Mouse (Mus musculus) lung, embryonic 14.5 days (tissue): Measurements from ENCODE around the gene Rnase12. TPM values are rescaled to one million over a fixed set of nuclear protein-coding genes. Genes with fewer than 3 reads are reported as not detected.

Experiments
- ATAC-seq: fragments of 200-750 bp; cut with Nextera tagmentation; 2 replicates; pipeline ENCODE4 v1.8.0; 2017; ENCODE audit warnings: mild to moderate bottlenecking, moderate TSS enrichment, moderate library complexity; ENCODE audit not compliant: insufficient read depth
- DNase-seq: peaks from one replicate; pipeline ENCODE4 v3.0.0-alpha.2; 2015
- H3K27ac ChIP-seq: fragments of 300-500 bp; sonication (generic); 2 replicates; pipeline ENCODE4 v1.5.1; 2014; ENCODE audit warnings: low read depth, mild to moderate bottlenecking, moderate library complexity
- H3K27me3 ChIP-seq: fragments of 300-500 bp; sonication (generic); 2 replicates; pipeline ENCODE4 v1.6.1; 2014; ENCODE audit warnings: low read length, control low read depth; ENCODE audit not compliant: insufficient read depth
- H3K36me3 ChIP-seq: fragments of 300-500 bp; sonication (generic); 2 replicates; pipeline ENCODE4 v1.6.1; 2014; ENCODE audit warnings: control low read depth; ENCODE audit not compliant: insufficient read depth
- H3K4me1 ChIP-seq: fragments of 300-500 bp; sonication (generic); 2 replicates; pipeline ENCODE4 v1.6.1; 2014; ENCODE audit warnings: antibody characterized with exemption, control low read depth; ENCODE audit not compliant: insufficient read depth
- H3K4me2 ChIP-seq: fragments of 300-500 bp; sonication (generic); 2 replicates; pipeline ENCODE4 v1.6.1; 2014; ENCODE audit warnings: mild to moderate bottlenecking
- H3K4me3 ChIP-seq: fragments of 300-500 bp; sonication (generic); 2 replicates; pipeline ENCODE4 v1.5.1; 2014; ENCODE audit warnings: low read depth, low read length
- H3K9ac ChIP-seq: fragments of 300-500 bp; sonication (generic); 2 replicates; pipeline ENCODE4 v1.6.1; 2014
- H3K9me3 ChIP-seq: fragments of 300-500 bp; sonication (generic); 2 replicates; pipeline ENCODE4 v1.6.1; 2016; ENCODE audit warnings: low read depth, low read length, control low read depth
- CTCF ChIP-seq: IDR thresholded peaks from 2 replicates; pipeline ENCODE4 v1.5.1; 2016; ENCODE audit warnings: antibody characterized with exemption, low read depth
- WGBS: fragments of 180-500 bp; shearing (Covaris S2); extraction: QIAGEN DNeasy Blood & Tissue Kit; methylation state at CpG from one replicate; pipeline ENCODE4 v1.1.7; 2014; 5-methylcytosine and 5-hydroxymethylcytosine counted together
- polyA plus RNA-seq: library from polyadenylated mRNA; unstranded; fragments of >200 nt; fragmentation: Nextera tagmentation; extraction: Ambion mirVana; gene quantifications from 2 replicates; pipeline ENCODE4 v1.2.1, GENCODE M21; 2014

The Rnase12 gene
- polyA plus RNA-seq, 1 experiment from 2014 or later, result not detected

DNA sequence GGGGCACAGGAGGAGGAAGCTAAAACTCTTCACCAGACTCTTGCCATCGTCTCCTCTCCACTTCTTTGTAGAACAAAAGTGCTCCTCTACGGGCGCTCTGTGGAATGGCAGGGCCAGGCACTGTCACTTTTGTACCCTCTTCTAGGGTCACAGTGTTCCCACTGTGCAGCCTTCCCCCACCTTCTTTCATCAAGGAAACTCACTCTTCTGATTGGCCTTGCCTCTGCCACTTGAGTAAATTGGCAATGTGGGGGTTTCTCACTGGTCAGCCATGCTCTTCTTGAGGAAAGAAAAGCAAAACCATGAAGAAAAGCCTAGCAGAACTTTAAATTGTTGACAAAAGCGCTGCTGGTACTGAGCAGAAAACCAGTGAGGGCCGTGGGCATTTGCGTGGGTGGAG lies 15.7 kb downstream of the Rnase12 start, which contains the start of gene Rnase9:
Gene Rnase9, minus strand, starts transcription at position 101 of the 400 bp plus-strand sequence.
- no peak for TF ChIP-seq CTCF
- H3K4me3 ChIP-seq, result no peak within 1 kb of the TSS
- no peaks in the 10 kb centered on the region for H3K27me3 ChIP-seq
- WGBS, result 77% methylated on average over 6 of the region's 6 CpGs
- H3K36me3 ChIP-seq, result no peaks in the 10 kb centered on the region
- DNase-seq (no peak), ATAC-seq (no peak)
- H3K9ac ChIP-seq, result no peak within 1 kb of the TSS
- no peaks in the 10 kb centered on the region for H3K9me3 ChIP-seq
- H3K4me1 ChIP-seq, result no peaks in the 10 kb centered on the region
- no peak within 1 kb of the TSS for H3K4me2 ChIP-seq
- H3K27ac ChIP-seq, result no peak within 1 kb of the TSS

DNA sequence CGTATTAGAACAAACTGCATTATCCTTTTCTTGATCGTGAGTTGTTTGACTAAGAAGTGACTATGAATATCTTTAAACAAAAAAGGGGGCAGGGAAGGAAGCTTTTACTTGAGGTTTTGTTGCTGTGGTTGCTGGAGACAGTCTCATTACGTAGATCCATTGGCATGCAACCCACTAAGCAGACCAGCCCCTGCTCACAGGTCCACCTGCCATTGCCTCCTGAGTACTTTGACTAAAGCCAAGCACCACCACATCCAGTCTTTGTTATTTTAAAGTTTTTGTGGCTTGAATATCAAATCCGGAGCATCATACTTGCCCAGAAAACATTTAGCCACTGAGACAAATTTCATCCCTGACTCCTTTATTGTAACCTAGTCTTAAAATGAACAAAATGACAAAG lies 21.2 kb downstream of the Rnase12 start:
- no peak for DNase-seq
- Histone ChIP-seq H3K4me2 (no peak overlapping the region), H3K4me1 (no peaks in the 10 kb centered on the region), H3K9me3 (no peaks in the 10 kb centered on the region), H3K27ac (no peak overlapping the region), H3K4me3 (no peak overlapping the region), H3K9ac (no peak overlapping the region), H3K36me3 (no peaks in the 10 kb centered on the region), H3K27me3 (no peaks in the 10 kb centered on the region)
- no peak for ATAC-seq
- TF ChIP-seq CTCF, result no peak
- WGBS, result 81% methylated on average over 4 of the region's 4 CpGs

DNA sequence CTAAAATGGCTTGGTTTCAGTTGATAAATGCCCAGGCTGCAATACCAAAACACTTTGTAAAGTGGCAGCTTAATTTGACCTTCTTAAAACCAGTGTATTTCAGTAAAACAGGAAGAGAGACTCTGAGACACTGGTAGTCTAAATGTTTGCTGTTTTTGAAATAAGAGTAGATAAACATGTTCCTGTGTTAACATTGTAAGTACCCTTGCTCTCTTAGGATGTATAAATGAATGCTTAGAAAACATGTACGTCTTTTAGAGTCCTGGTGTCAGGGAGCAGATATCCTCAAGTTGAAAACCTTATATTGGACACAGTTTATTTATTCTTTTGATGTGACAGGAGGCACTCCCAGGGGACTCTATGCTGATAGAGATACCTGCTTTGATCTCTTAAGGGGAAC lies 22.3 kb downstream of the Rnase12 start:
- Histone ChIP-seq H3K4me1 (no peaks in the 10 kb centered on the region), H3K9me3 (no peaks in the 10 kb centered on the region), H3K36me3 (no peaks in the 10 kb centered on the region), H3K9ac (no peak overlapping the region), H3K4me3 (no peak overlapping the region), H3K4me2 (no peak overlapping the region), H3K27ac (no peak overlapping the region), H3K27me3 (no peaks in the 10 kb centered on the region)
- no peak for TF ChIP-seq CTCF
- DNase-seq, result no peak
- ATAC-seq, result no peak
- 24% methylated on average over 1 of the region's 1 CpGs for WGBS

DNA sequence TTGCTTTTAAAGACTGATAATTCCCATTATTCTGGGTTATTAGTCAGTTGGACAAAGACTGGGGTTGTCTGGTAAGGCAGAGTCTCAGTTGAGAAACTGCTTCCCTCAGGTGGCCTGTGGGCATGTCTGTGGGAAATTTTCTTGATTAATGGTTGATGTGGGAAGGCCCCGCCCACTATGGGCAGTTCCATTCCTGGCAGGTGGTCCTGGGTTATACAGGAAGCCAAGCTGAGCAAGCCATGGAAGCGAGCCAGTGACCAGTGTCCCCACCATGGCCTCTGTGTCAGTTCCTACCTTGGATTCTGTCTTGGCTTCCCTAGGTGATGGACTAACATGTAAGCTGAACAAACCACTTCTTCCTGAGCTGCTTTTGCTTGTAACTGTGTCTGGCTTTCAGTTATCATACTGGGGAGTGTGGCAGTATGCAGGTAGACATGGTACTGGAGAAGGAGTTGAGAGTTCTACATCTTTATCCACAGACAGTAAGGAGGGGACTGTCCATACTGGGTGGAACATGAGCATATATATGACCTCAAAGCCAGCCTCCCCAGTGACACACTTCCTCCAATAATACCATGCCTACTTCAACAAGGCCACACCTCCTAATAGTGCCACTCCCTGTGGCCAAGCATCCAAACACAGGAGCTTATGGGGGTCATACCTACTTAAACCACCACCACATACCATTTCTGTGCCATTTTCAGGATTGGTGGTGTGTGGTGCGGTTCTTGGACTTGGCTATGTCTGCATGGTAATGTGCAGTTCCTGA lies 29.9 kb downstream of the Rnase12 start:
- no peaks in the 10 kb centered on the region for H3K4me1 ChIP-seq
- no peaks in the 10 kb centered on the region for H3K27me3 ChIP-seq
- no peak overlapping the region for H3K27ac ChIP-seq
- H3K9ac ChIP-seq, result no peak overlapping the region
- H3K36me3 ChIP-seq, result no peaks in the 10 kb centered on the region
- H3K4me2 ChIP-seq, result no peak overlapping the region
- no peak overlapping the region for H3K4me3 ChIP-seq
- TF ChIP-seq CTCF, result no peak
- ATAC-seq (no peak), DNase-seq (no peak)
- no peaks in the 10 kb centered on the region for H3K9me3 ChIP-seq
- whole genome bisulfite sequencing, result 47% methylated on average over 3 of the region's 3 CpGs

DNA sequence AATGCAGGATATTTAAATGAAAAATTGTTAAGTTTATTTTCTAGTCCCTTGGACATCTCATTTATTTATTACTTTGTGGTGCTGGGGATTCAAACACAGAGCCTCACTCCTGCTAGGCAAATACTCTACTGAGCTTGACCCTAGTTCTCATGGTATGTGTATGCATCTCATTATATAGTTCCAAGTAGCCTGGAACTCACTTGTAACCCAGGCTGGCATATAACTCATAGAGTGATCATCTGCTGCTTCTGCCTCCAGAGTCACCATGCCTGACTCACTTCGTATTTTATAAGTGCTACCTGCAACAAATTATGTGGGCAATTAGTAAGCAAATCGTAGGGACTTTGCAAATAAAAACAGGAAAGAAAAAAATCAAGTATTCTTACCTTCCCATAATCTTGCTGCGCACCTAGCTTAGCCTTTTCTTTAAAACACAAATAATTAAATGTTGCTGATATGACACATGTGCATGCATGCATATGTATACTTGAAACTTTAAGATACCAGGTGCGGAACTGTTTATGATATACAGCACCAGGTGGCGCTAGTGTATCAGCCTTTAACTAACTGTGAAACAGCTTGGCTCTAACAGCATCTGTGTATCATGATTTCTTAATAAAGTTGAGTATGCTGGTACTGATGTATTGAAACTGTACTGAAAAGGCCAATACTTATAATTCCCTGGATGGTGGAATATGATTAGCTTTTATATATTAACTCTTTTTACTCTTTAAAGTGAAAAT lies 30.9 kb downstream of the Rnase12 start:
- H3K9ac ChIP-seq, result no peak overlapping the region
- peak; percentile 93 for DNase-seq
- no peaks in the 10 kb centered on the region for H3K27me3 ChIP-seq
- H3K4me2 ChIP-seq, result no peak overlapping the region
- H3K36me3 ChIP-seq, result no peaks in the 10 kb centered on the region
- H3K27ac ChIP-seq, result no peak overlapping the region
- no peaks in the 10 kb centered on the region for H3K4me1 ChIP-seq
- 31% methylated on average over 5 of the region's 5 CpGs for WGBS
- TF ChIP-seq CTCF, result peak; percentile 85
- ATAC-seq, result peak; percentile 70
- no peak overlapping the region for H3K4me3 ChIP-seq
- no peaks in the 10 kb centered on the region for H3K9me3 ChIP-seq

DNA sequence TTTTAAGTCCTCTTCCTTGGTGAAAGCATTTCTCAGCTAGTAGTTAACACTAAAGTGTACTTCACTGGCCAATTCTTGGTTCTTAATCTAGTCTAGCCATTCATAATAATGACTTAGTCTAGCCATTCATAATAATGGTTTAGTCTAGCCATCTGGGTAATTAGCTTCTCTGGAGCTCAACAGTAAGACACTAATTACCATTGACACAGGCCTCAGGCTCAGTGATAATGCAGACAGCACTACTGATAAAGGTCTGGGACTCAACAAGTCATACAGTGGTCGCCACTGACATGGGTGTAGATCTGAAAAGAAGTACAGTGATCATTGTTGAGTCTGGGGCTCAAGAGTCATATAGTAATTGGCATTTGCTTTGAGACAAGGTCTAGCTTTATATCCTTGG lies 32.6 kb downstream of the Rnase12 start:
- no peak overlapping the region for H3K4me3 ChIP-seq
- H3K4me1 ChIP-seq, result no peaks in the 10 kb centered on the region
- H3K4me2 ChIP-seq, result no peak overlapping the region
- no peaks in the 10 kb centered on the region for H3K36me3 ChIP-seq
- H3K27ac ChIP-seq, result no peak overlapping the region
- WGBS, result 87% methylated on average over 1 of the region's 1 CpGs
- no peaks in the 10 kb centered on the region for H3K9me3 ChIP-seq
- no peak for DNase-seq
- no peaks in the 10 kb centered on the region for H3K27me3 ChIP-seq
- ATAC-seq, result no peak
- no peak overlapping the region for H3K9ac ChIP-seq
- no peak for TF ChIP-seq CTCF

DNA sequence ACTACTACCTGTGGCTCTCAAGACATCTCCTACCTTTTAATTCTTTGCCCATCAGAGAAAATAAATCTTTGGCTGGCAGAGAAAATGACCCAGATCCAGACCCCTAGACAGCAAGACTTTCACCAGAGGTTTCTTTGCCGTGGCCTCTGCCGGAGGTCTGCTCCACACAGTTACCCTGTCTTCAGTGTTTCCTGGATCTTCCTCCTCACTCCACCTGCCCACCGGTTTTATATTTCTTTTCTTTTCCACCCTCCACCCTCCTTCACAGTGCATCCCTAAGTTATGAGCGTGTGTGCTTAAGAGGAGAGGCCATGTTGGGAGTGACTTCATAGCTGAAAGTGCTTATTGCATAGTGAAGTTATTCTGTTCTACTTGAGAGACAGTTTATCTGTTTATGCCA lies 34.0 kb downstream of the Rnase12 start:
- 68% methylated on average over 4 of the region's 4 CpGs for WGBS
- H3K9ac ChIP-seq, result no peak overlapping the region
- no peaks in the 10 kb centered on the region for H3K9me3 ChIP-seq
- no peak overlapping the region for H3K27ac ChIP-seq
- ATAC-seq (no peak), DNase-seq (no peak)
- TF ChIP-seq CTCF, result no peak
- H3K4me3 ChIP-seq, result no peak overlapping the region
- no peak overlapping the region for H3K4me2 ChIP-seq
- H3K4me1 ChIP-seq, result no peaks in the 10 kb centered on the region
- no peaks in the 10 kb centered on the region for H3K36me3 ChIP-seq
- H3K27me3 ChIP-seq, result no peaks in the 10 kb centered on the region
